ENCODE assay signal across 8 mouse cellular contexts in the genomic region with DNA sequence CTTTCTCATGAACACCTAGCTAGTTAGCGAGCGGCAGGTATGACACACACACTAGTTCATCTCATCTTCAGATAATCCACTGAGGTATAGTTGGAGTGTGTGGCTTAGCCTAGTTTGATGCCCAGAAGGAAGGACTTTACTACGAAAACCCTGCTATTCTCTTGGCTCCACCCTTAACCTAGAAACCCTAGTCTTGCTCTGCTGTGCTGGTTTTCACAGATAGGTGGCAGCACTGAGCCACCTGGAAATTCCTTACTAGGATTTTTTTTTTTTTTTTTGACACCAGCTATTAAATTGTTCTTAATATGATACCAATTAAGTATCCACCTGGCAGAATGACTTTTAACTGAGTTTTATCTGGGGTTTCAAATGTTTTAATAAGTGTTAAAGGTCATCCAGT.
DNase-seq lines count a peak whose midpoint lies in the region; ATAC-seq and TF ChIP-seq lines count a peak whose summit lies in the region.

No protein-coding gene starts in this region.

- H3K4me2 ChIP-seq in hindbrain, embryonic 16.5 days (ENCODE audit: low read length), result no peak overlapping the region
- H3K4me2 ChIP-seq in lung, postnatal 0 days (replicated peaks; ENCODE audit: low read depth, low read length), result no peak overlapping the region

- TF ChIP-seq EP300 in lung, postnatal 0 days (IDR thresholded peaks at IDR 0.05), result no peak

- H3K4me1 ChIP-seq in hindbrain, embryonic 10.5 days (replicated peaks), result peaks cover 21% of the 10 kb centered on the region
- H3K4me1 ChIP-seq in hindbrain, embryonic 16.5 days (ENCODE audit: control insufficient read depth, insufficient read depth, low read depth, low read length), result peaks cover 8% of the 10 kb centered on the region
- no peaks in the 10 kb centered on the region for H3K4me1 ChIP-seq in lung, postnatal 0 days (ENCODE audit: insufficient read depth, low read depth, low read length)

- H3K27ac ChIP-seq in hindbrain, embryonic 10.5 days, result no peak overlapping the region
- H3K27ac ChIP-seq in hindbrain, embryonic 16.5 days (ENCODE audit: low read depth, low read length), result no peak overlapping the region
- H3K27ac ChIP-seq in lung, postnatal 0 days (ENCODE audit: low read length), result no peak overlapping the region

- no peak for ATAC-seq in hindbrain, embryonic 16.5 days
- ATAC-seq in granulocyte monocyte progenitor cell, adult 5-6 weeks (replicated peaks; ENCODE audit: poor library complexity, severe bottlenecking), result peak; percentile 55; the same call in 1 of the 2 replicates
- ATAC-seq in lung, postnatal 0 days, result no peak

- no peaks in the 10 kb centered on the region for H3K9me3 ChIP-seq in hindbrain, embryonic 10.5 days
- no peaks in the 10 kb centered on the region for H3K9me3 ChIP-seq in hindbrain, embryonic 16.5 days (ENCODE audit: control insufficient read depth, low read length)
- H3K9me3 ChIP-seq in lung, postnatal 0 days (ENCODE audit: low read length), result no peaks in the 10 kb centered on the region

- no peaks in the 10 kb centered on the region for H3K36me3 ChIP-seq in hindbrain, embryonic 10.5 days
- H3K36me3 ChIP-seq in hindbrain, embryonic 16.5 days (ENCODE audit: control insufficient read depth, insufficient read depth, low read length), result no peaks in the 10 kb centered on the region
- no peaks in the 10 kb centered on the region for H3K36me3 ChIP-seq in lung, postnatal 0 days (ENCODE audit: insufficient read depth, low read length)

- WGBS in hindbrain, embryonic 10.5 days, result 75% methylated on average over 3 of the region's 3 CpGs
- WGBS in hindbrain, embryonic 16.5 days, result 73% methylated on average over 3 of the region's 3 CpGs
- 59% methylated on average over 3 of the region's 3 CpGs for WGBS in lung, postnatal 0 days

- DNase-seq in hindbrain, embryonic 10.5 days (ENCODE audit: low spot score), result peak; percentile 57
- peak; percentile 50 for DNase-seq in urinary bladder, postnatal 25 days (ENCODE audit: low spot score)
- DNase-seq in urinary bladder, postnatal 4 days (ENCODE audit: low spot score in 2 of 2), result no peak
- DNase-seq in cerebellum, adult 11-12 months, result peak; percentile 67
- peak; percentile 51 for DNase-seq in lung, postnatal 0 days (ENCODE audit: low spot score)
- peak; percentile 39 for DNase-seq in thymus, postnatal 25 days

- TF ChIP-seq CTCF in lung, postnatal 0 days (IDR thresholded peaks at IDR 0.05), result peak; percentile 81

- no peak overlapping the region for H3K4me3 ChIP-seq in hindbrain, embryonic 10.5 days
- H3K4me3 ChIP-seq in hindbrain, embryonic 16.5 days (ENCODE audit: low read length), result no peak overlapping the region
- H3K4me3 ChIP-seq in lung, postnatal 0 days (ENCODE audit: low read depth, low read length), result no peak overlapping the region

- H3K9ac ChIP-seq in hindbrain, embryonic 16.5 days (ENCODE audit: low read depth, low read length), result no peak overlapping the region
- H3K9ac ChIP-seq in lung, postnatal 0 days (replicated peaks; ENCODE audit: low read depth), result no peak overlapping the region

- no peaks in the 10 kb centered on the region for H3K27me3 ChIP-seq in hindbrain, embryonic 10.5 days (ENCODE audit: insufficient read depth, poor library complexity, severe bottlenecking)
- H3K27me3 ChIP-seq in hindbrain, embryonic 16.5 days (replicated peaks; ENCODE audit: control insufficient read depth, insufficient read depth, low read length), result no peaks in the 10 kb centered on the region
- H3K27me3 ChIP-seq in lung, postnatal 0 days (replicated peaks; ENCODE audit: insufficient read depth, low read length), result no peaks in the 10 kb centered on the region

Comparison
In these comparisons a context has a peak if more than half of its experiments do, and no peak if none do; other contexts are left out.
1. DNase-seq: peak in hindbrain, embryonic 10.5 days (single experiment), urinary bladder, postnatal 25 days (single experiment), cerebellum, adult 11-12 months (single experiment), lung, postnatal 0 days (single experiment) and thymus, postnatal 25 days (single experiment); none in urinary bladder, postnatal 4 days (0 of 2).